Mouse (Mus musculus) spleen, adult 2 months (tissue): Measurements from ENCODE around the gene Mast1. TPM values are rescaled to one million over a fixed set of nuclear protein-coding genes. Genes with fewer than 3 reads are reported as not detected.

ENCODE experiments used
- DNase-seq, 2 experiments: peaks; one replicate each; pipeline versions ENCODE4 v3.0.0 to v3.0.0-alpha.2; 2012 to 2021; ENCODE audit warnings: low spot score in 2 of 2, low read depth in 1 of 2
- H3K27ac ChIP-seq: fragments of 200-500 bp; 2 replicates; pipeline ENCODE4 v1.5.1; 2012; ENCODE audit warnings: low read length, inconsistent platforms; ENCODE audit not compliant: insufficient read depth
- H3K27me3 ChIP-seq: fragments of 200-500 bp; 2 replicates; pipeline ENCODE4 v1.6.1; 2012; ENCODE audit warnings: mild to moderate bottlenecking, moderate library complexity, low read length, inconsistent platforms; ENCODE audit not compliant: control insufficient read depth, insufficient read depth
- H3K36me3 ChIP-seq: fragments of 200-500 bp; 2 replicates; pipeline ENCODE4 v1.6.1; 2012; ENCODE audit warnings: mild to moderate bottlenecking, low read length, inconsistent platforms; ENCODE audit not compliant: control insufficient read depth, insufficient read depth
- H3K4me1 ChIP-seq: fragments of 200-500 bp; 2 replicates; pipeline ENCODE4 v1.6.1; 2011; ENCODE audit warnings: inconsistent platforms; ENCODE audit not compliant: control insufficient read depth, insufficient read depth, insufficient read length
- H3K4me3 ChIP-seq: fragments of 200-500 bp; 2 replicates; pipeline ENCODE4 v1.5.1; 2011; ENCODE audit warnings: mild to moderate bottlenecking, inconsistent platforms; ENCODE audit not compliant: insufficient read depth, insufficient read length; ENCODE audit errors: extremely low read depth
- CTCF ChIP-seq: fragments of 200-500 bp; IDR thresholded peaks from 2 replicates; pipeline ENCODE4 v1.5.1; 2011; ENCODE audit warnings: mild to moderate bottlenecking, inconsistent platforms; ENCODE audit not compliant: insufficient read depth, insufficient read length, insufficient replicate concordance; ENCODE audit errors: extremely low read depth
- POLR2A ChIP-seq: fragments of 200-500 bp; IDR thresholded peaks from 2 replicates; pipeline ENCODE4 v1.6.1; 2011; ENCODE audit warnings: low read depth, low read length, inconsistent platforms
- WGBS: fragments of 180-500 bp; shearing (Covaris S2); methylation state at CpG from one replicate; pipeline ENCODE4 v1.1.7; 2018; 5-methylcytosine and 5-hydroxymethylcytosine counted together
- polyA plus RNA-seq: library from polyadenylated mRNA; depleted of rRNA; stranded (reverse); fragments of >200 nt; gene quantifications from 2 replicates; pipeline ENCODE4 v1.2.3, GENCODE M21; 2012

Mast1 gene
- polyA plus RNA-seq, 1 experiment: 0.70 TPM

DNA sequence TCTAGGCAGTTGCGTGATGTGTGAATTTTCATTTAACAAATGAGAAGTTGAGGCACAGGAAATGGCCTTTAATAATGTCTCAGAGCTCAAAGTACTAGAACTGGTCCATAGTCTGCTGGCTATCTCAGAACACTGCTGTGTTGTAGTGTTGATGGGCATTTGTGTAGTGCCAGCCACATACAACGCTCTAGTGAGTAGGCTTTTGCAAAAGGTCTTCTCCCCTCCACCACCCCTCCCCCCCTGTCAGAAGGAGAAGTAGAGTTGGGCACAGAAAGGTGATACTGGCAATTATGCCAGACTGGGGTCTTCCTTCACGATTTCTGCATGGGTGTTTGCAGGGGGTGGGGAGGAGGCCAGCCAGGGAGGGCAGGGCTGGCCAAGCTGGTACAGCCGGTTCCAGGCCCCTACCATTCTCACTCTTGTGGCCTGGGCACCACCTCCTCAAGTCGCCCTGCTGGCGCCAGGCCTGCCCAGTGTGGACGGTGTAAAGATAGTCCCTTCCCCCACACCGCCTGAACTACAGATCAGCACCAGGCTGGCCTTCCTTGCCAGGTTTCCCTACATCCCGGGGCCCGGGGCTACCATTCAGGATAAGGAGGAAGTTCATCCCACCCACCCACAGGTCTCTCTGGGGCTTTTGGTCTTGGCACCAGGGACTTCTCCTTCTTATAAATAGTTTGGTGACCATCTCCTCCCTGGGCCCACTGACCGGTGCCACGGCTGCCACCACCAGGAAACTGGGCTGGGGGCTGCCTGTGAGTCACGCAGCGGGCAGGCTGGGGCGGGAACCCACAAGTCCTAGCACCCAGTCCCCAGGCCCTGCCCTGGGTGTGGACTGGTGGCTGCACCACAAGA, 44.7 kb upstream of the Mast1 start:
- WGBS: 44% methylated on average over 15 of the region's 15 CpGs
- H3K27me3 ChIP-seq: no peaks in the 10 kb centered on the region
- peaks cover 37% of the 10 kb centered on the region for H3K4me1 ChIP-seq
- no peak overlapping the region for H3K4me3 ChIP-seq
- DNase-seq: no peak
- H3K27ac ChIP-seq: peak overlapping the region; percentile 78
- H3K36me3 ChIP-seq: no peaks in the 10 kb centered on the region
- TF ChIP-seq CTCF (no peak), POLR2A (no peak)

DNA sequence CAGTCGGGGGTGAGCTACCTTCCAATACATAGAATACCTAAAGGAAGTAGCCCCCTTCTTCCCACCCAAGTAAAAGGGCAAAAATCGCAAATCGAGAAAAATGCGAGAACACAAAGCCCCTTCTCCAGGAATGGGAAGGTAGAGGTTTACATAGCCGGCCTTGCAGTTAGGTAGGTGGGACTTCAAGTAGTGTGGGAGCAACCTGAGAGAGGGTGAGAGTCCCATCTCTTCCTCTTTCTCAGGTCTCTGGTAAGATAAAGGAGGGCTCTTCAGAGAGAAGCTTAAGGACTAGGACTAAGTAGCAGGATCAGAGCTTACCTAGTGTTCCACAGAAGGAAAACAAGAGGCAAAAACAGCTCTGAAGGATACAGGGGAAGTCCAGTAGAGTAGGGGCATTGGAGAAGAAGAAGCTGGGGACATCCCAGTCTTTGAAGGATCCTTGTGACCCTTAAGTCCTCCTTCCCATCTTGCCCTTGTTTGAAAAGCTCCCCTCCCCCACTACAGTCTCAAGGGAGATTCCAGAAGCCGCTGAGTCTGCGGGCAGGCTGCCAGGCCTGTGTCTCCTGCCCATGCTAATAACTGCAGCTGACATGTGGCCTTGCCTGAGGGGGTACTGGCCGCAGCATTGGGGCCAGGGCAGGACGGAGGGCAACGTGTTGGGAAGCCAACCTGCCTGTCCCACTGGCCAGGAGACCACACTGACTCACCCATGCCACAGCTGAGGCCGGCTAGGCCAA, 43.6 kb upstream of the Mast1 start:
- H3K36me3 ChIP-seq: no peaks in the 10 kb centered on the region
- 28% methylated on average over 11 of the region's 11 CpGs for WGBS
- H3K4me3 ChIP-seq: peak overlapping the region; percentile 50; the same call in 1 of the 2 replicates
- H3K27me3 ChIP-seq: no peaks in the 10 kb centered on the region
- TF ChIP-seq POLR2A (no peak), CTCF (no peak)
- DNase-seq: peak in 1 of 2 experiments; percentile 53
- peak overlapping the region; percentile 96 for H3K27ac ChIP-seq
- H3K4me1 ChIP-seq: peaks cover 37% of the 10 kb centered on the region

GRCm38 (mm10) chr8:84979599-84980421, 42.7 kb upstream of the Mast1 start:
- WGBS: 3% methylated on average over 40 of the region's 42 CpGs
- Histone ChIP-seq H3K4me3 (peak overlapping the region; percentile 50), H3K27me3 (no peaks in the 10 kb centered on the region), H3K4me1 (peaks cover 34% of the 10 kb centered on the region), H3K27ac (peak overlapping the region; percentile 96), H3K36me3 (no peaks in the 10 kb centered on the region)
- TF ChIP-seq CTCF (no peak), POLR2A (peak; percentile 49)
- peak; percentile 93 to 97 for DNase-seq

- peak; percentile 100 for TF ChIP-seq POLR2A
- no peak for TF ChIP-seq CTCF
- under 1% methylated on average over 63 of the region's 63 CpGs for WGBS
- DNase-seq: peak; percentile 95 to 96
- no peaks in the 10 kb centered on the region for H3K27me3 ChIP-seq
- peak within 1 kb of the TSS; percentile 96 for H3K27ac ChIP-seq
- no peaks in the 10 kb centered on the region for H3K36me3 ChIP-seq
- peak within 1 kb of the TSS; percentile 74 for H3K4me3 ChIP-seq
- peaks cover 25% of the 10 kb centered on the region for H3K4me1 ChIP-seq
Observed at GRCm38 (mm10) chr8:84978248-84978940, 41.2 kb upstream of the Mast1 start, which contains the start of gene Junb. Junb (minus strand) TSS chr8:84978718.

- peaks cover 23% of the 10 kb centered on the region for H3K4me1 ChIP-seq
- WGBS: under 1% methylated on average over 69 of the region's 70 CpGs
Observed at GRCm38 (mm10) chr8:84977435-84978247, 40.5 kb upstream of the Mast1 start.

More at GRCm38 (mm10) chr8:84977435-84978247, 40.5 kb upstream of the Mast1 start:
- DNase-seq: peak in 1 of 2 experiments; percentile 76
- no peak; the same call in 1 of the 2 replicates for TF ChIP-seq POLR2A
- no peak for TF ChIP-seq CTCF
- peak overlapping the region; percentile 96 for H3K27ac ChIP-seq
- H3K27me3 ChIP-seq: no peaks in the 10 kb centered on the region
- H3K36me3 ChIP-seq: no peaks in the 10 kb centered on the region
- H3K4me3 ChIP-seq: peak overlapping the region; percentile 74
